Mouse (Mus musculus): Measurements from ENCODE around the gene Ctdspl. TPM values are rescaled to one million over a fixed set of nuclear protein-coding genes. Genes with fewer than 3 reads are reported as not detected.

Gene Ctdspl
- polyA plus RNA-seq, 1 experiment: 29.3 TPM

- no peak overlapping the region for H3K27ac ChIP-seq (ENCODE audit: insufficient read depth, low read depth, low read length)
- H3K36me3 ChIP-seq (ENCODE audit: control insufficient read depth, insufficient read depth, low read length): peaks cover 20% of the 10 kb centered on the region
- 79% methylated on average over 14 of the region's 14 CpGs for whole genome bisulfite sequencing
These were observed 105.5 kb downstream of the Ctdspl start for GRCm38 (mm10) chr9:119031772-119032171.

GRCm38 (mm10) chr9:119032538-119032937, 106.3 kb downstream of the Ctdspl start:
- WGBS: 85% methylated on average over 9 of the region's 9 CpGs

More at GRCm38 (mm10) chr9:119031772-119032171, 105.5 kb downstream of the Ctdspl start:
- no peaks in the 10 kb centered on the region for H3K27me3 ChIP-seq (ENCODE audit: control insufficient read depth, insufficient read depth, low read length)
- no peak overlapping the region for H3K4me3 ChIP-seq (ENCODE audit: low read depth, low read length)
- no peaks in the 10 kb centered on the region for H3K4me1 ChIP-seq (ENCODE audit: control insufficient read depth, insufficient read depth, insufficient read length, low read length)
- TF ChIP-seq POLR2A (IDR thresholded peaks at IDR 0.05; ENCODE audit: low read depth, low read length) (no peak), CTCF (IDR thresholded peaks at IDR 0.05; ENCODE audit: extremely low read depth, insufficient read length, insufficient replicate concordance, low read depth, low read length) (no peak)

GRCm38 (mm10) chr9:119033111-119033921, 107.1 kb downstream of the Ctdspl start:
- TF ChIP-seq POLR2A (IDR thresholded peaks at IDR 0.05; ENCODE audit: low read depth, low read length): no peak
- no peak for TF ChIP-seq CTCF (IDR thresholded peaks at IDR 0.05; ENCODE audit: extremely low read depth, insufficient read length, insufficient replicate concordance, low read depth, low read length)
- Histone ChIP-seq H3K4me1 (ENCODE audit: control insufficient read depth, insufficient read depth, insufficient read length, low read length) (no peaks in the 10 kb centered on the region), H3K36me3 (ENCODE audit: control insufficient read depth, insufficient read depth, low read length) (peaks cover 20% of the 10 kb centered on the region), H3K27me3 (ENCODE audit: control insufficient read depth, insufficient read depth, low read length) (no peaks in the 10 kb centered on the region), H3K27ac (ENCODE audit: insufficient read depth, low read depth, low read length) (no peak overlapping the region), H3K4me3 (ENCODE audit: low read depth, low read length) (no peak overlapping the region)
- 92% methylated on average over 19 of the region's 19 CpGs for WGBS

More at GRCm38 (mm10) chr9:119032538-119032937, 106.3 kb downstream of the Ctdspl start:
- Histone ChIP-seq H3K36me3 (ENCODE audit: control insufficient read depth, insufficient read depth, low read length) (peaks cover 21% of the 10 kb centered on the region), H3K4me1 (ENCODE audit: control insufficient read depth, insufficient read depth, insufficient read length, low read length) (no peaks in the 10 kb centered on the region), H3K27me3 (ENCODE audit: control insufficient read depth, insufficient read depth, low read length) (no peaks in the 10 kb centered on the region), H3K4me3 (ENCODE audit: low read depth, low read length) (no peak overlapping the region), H3K27ac (ENCODE audit: insufficient read depth, low read depth, low read length) (no peak overlapping the region)
- TF ChIP-seq CTCF (IDR thresholded peaks at IDR 0.05; ENCODE audit: extremely low read depth, insufficient read length, insufficient replicate concordance, low read depth, low read length) (no peak), POLR2A (IDR thresholded peaks at IDR 0.05; ENCODE audit: low read depth, low read length) (no peak)

- Histone ChIP-seq H3K36me3 (ENCODE audit: control insufficient read depth, insufficient read depth, low read length) (peaks cover 20% of the 10 kb centered on the region), H3K4me3 (ENCODE audit: low read depth, low read length) (no peak overlapping the region), H3K4me1 (ENCODE audit: control insufficient read depth, insufficient read depth, insufficient read length, low read length) (no peaks in the 10 kb centered on the region), H3K27me3 (ENCODE audit: control insufficient read depth, insufficient read depth, low read length) (no peaks in the 10 kb centered on the region), H3K27ac (ENCODE audit: insufficient read depth, low read depth, low read length) (no peak overlapping the region)
- TF ChIP-seq CTCF (IDR thresholded peaks at IDR 0.05; ENCODE audit: extremely low read depth, insufficient read length, insufficient replicate concordance, low read depth, low read length) (no peak), POLR2A (IDR thresholded peaks at IDR 0.05; ENCODE audit: low read depth, low read length) (no peak)
- 92% methylated on average over 8 of the region's 8 CpGs for WGBS
These were observed 107.8 kb downstream of the Ctdspl start for GRCm38 (mm10) chr9:119034069-119034468.

GRCm38 (mm10) chr9:119034676-119035665, 108.7 kb downstream of the Ctdspl start:
- H3K4me3 ChIP-seq (ENCODE audit: low read depth, low read length): no peak overlapping the region
- no peak overlapping the region for H3K27ac ChIP-seq (ENCODE audit: insufficient read depth, low read depth, low read length)
- no peaks in the 10 kb centered on the region for H3K4me1 ChIP-seq (ENCODE audit: control insufficient read depth, insufficient read depth, insufficient read length, low read length)
- peaks cover 21% of the 10 kb centered on the region for H3K36me3 ChIP-seq (ENCODE audit: control insufficient read depth, insufficient read depth, low read length)
- 92% methylated on average over 29 of the region's 29 CpGs for WGBS
- no peaks in the 10 kb centered on the region for H3K27me3 ChIP-seq (ENCODE audit: control insufficient read depth, insufficient read depth, low read length)
- TF ChIP-seq POLR2A (IDR thresholded peaks at IDR 0.05; ENCODE audit: low read depth, low read length) (no peak), CTCF (IDR thresholded peaks at IDR 0.05; ENCODE audit: extremely low read depth, insufficient read length, insufficient replicate concordance, low read depth, low read length) (no peak)

GRCm38 (mm10) chr9:119035836-119036235, 109.6 kb downstream of the Ctdspl start:
- Histone ChIP-seq H3K27me3 (ENCODE audit: control insufficient read depth, insufficient read depth, low read length) (no peaks in the 10 kb centered on the region), H3K27ac (ENCODE audit: insufficient read depth, low read depth, low read length) (no peak overlapping the region), H3K4me3 (ENCODE audit: low read depth, low read length) (no peak overlapping the region), H3K36me3 (ENCODE audit: control insufficient read depth, insufficient read depth, low read length) (peaks cover 26% of the 10 kb centered on the region), H3K4me1 (ENCODE audit: control insufficient read depth, insufficient read depth, insufficient read length, low read length) (no peaks in the 10 kb centered on the region)
- TF ChIP-seq POLR2A (IDR thresholded peaks at IDR 0.05; ENCODE audit: low read depth, low read length): no peak
- no peak for TF ChIP-seq CTCF (IDR thresholded peaks at IDR 0.05; ENCODE audit: extremely low read depth, insufficient read length, insufficient replicate concordance, low read depth, low read length)
- WGBS: 66% methylated on average over 7 of the region's 7 CpGs

Data from small intestine, adult 2 months (tissue).